Mouse (Mus musculus): Measurements from ENCODE around the gene Pola1. TPM values are rescaled to one million over a fixed set of nuclear protein-coding genes. Genes with fewer than 3 reads are reported as not detected.
"Not testable (repeated sequence)": the region's sequence is repeated elsewhere in the genome, so short reads cannot be mapped to it uniquely, and the experiment has no call there.

Pola1 gene
- polyA plus RNA-seq, 1 experiment, result 2.2 TPM

DNA sequence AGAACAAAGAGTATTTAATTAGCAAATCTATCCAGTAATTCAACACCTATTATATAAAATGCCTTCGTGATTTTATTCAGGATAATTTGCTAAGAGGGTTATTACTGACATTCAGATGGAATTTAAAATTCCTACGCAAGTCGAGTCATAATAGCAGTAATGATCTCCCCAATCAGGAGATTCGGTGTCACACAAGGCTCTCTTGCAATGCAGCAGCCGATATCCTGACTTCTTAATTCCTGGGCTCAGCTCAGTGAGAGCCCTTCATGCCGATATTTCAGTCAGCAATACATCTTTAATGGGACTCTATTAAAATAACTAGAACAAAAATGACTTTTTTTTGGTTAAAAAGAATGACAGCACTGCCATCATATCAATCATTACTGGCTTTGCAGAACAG lies 134.4 kb downstream of the Pola1 start:
- TF ChIP-seq FLI1 (IDR thresholded peaks at IDR 0.05; ENCODE audit: low read length), result no peak
- no peaks in the 10 kb centered on the region for H3K9me3 ChIP-seq

DNA sequence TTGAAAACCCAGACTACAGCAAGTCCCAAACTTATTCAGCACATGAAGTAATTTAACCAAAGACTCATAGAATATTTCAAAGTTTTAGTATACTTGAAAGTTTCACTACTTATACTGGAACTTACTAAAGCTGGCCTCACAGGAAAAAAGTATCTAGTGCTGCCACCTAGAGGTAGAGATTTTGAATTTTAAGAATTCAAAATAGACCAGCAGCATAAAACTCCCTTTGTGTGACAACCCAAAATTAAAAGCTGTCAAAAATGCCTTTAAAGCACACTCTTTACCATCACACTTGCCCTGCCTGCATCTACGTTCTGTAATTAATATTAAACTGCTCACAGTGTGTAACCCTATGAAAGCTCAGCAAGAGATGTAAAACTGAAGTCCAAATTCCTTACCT lies 166.2 kb downstream of the Pola1 start:
- H3K9me3 ChIP-seq, result no peaks in the 10 kb centered on the region
- H3K4me3 ChIP-seq (replicated peaks), result no peak overlapping the region
- no peaks in the 10 kb centered on the region for H3K27me3 ChIP-seq (replicated peaks)
- H3K36me3 ChIP-seq (replicated peaks; ENCODE audit: low read length), result no peaks in the 10 kb centered on the region
- TF ChIP-seq GATA1 (IDR thresholded peaks at IDR 0.05; ENCODE audit: borderline replicate concordance, low read length) (no peak), FLI1 (IDR thresholded peaks at IDR 0.05; ENCODE audit: low read length) (no peak)
- H3K4me1 ChIP-seq, result no peaks in the 10 kb centered on the region

More for the DNA sequence above, 134.4 kb downstream of the Pola1 start:
- Histone ChIP-seq H3K4me3 (replicated peaks) (no peak overlapping the region), H3K27me3 (replicated peaks) (no peaks in the 10 kb centered on the region), H3K36me3 (replicated peaks; ENCODE audit: low read length) (no peaks in the 10 kb centered on the region), H3K4me1 (peaks cover 3% of the 10 kb centered on the region; the same call in 1 of the 2 replicates)

DNA sequence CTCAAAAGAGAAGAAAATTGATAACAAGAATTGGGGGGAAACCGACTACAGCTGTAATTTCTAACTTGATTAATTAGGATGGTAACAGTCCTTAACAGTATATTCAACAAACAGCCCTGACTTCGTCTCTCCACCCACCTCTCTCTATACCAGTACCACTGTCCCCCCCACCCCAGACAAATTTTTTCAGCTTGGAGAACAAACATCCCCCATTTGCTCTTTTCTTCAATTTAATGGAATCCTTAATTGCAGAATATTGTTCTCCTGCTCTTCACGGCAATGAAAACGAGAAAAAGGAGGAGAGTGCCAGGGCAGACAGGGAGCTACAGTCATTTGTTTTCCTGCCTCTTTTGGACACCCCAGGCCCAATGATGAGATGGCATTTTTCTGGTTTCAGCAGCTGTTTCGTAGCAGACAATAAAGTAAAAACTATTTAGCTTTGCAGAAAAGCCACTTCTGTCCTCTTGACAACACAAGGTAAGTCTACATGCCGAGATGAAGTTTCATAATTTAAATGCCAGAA lies 202.2 kb downstream of the Pola1 start:
- no peaks in the 10 kb centered on the region for H3K9me3 ChIP-seq
- H3K4me3 ChIP-seq (replicated peaks), result no peak overlapping the region
- H3K36me3 ChIP-seq (replicated peaks; ENCODE audit: low read length), result no peaks in the 10 kb centered on the region
- TF ChIP-seq FLI1 (IDR thresholded peaks at IDR 0.05; ENCODE audit: low read length), result no peak
- TF ChIP-seq GATA1 (IDR thresholded peaks at IDR 0.05; ENCODE audit: borderline replicate concordance, low read length), result no peak
- no peaks in the 10 kb centered on the region for H3K4me1 ChIP-seq
- no peaks in the 10 kb centered on the region for H3K27me3 ChIP-seq (replicated peaks)

DNA sequence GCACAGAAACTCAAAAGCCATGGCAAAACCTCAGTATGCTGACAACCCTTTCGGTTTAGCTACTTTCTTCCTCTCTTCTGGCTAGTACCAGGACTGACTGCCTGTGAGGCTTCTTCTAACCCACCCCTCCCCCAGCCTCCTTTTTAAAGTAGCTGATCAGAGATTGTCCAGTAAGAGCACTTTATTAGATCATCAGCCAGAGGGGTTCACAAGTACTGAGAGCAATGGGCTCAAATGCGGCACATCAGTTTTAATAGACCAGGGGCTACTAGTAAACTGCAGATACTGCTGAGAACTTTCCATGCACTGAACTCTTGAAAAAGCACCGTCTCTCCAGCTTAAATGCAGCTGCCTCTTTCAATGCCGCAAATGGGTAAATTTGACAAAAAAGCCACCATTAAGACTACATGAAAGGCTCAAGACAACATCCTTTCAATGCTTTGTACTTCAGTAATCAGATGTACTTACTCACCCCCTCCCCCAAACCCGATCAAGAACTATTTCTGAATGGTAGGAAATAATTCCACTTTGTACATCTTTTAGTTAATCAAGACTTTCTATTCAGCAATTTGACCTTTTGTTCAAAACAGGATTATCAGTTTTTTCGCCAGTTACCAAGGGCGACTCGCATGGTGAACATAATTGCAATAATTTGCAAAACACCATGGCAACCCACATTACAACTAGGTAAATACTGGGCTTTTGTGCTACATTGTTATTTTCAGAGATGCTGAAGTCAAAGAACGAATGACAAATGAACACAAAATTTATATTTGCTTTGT lies 202.8 kb downstream of the Pola1 start:
- no peaks in the 10 kb centered on the region for H3K9me3 ChIP-seq
- no peak overlapping the region for H3K4me3 ChIP-seq (replicated peaks)
- TF ChIP-seq GATA1 (IDR thresholded peaks at IDR 0.05; ENCODE audit: borderline replicate concordance, low read length) (no peak), FLI1 (IDR thresholded peaks at IDR 0.05; ENCODE audit: low read length) (no peak)
- H3K36me3 ChIP-seq (replicated peaks; ENCODE audit: low read length), result no peaks in the 10 kb centered on the region
- no peaks in the 10 kb centered on the region for H3K27me3 ChIP-seq (replicated peaks)
- H3K4me1 ChIP-seq, result no peaks in the 10 kb centered on the region

DNA sequence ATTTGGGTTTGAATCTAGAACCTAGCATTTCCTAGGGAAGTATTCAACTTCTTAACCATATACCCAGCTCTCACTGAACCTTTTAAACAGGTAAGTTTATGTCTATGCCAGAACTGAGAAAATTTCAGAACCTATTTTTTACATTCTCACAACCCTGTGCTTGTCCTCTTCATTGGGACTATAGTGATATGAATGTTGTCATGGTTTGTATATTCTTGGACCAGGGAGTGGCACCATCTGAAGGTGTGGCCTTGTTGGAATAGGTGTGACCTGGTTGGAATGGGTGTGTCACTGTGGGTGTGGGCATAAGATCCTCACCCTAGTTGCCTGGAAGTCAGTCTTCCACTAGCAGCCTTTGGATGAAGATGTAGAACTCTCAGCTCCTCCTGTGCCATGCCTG lies 231.1 kb downstream of the Pola1 start:
- not testable (repeated sequence) for H3K9me3 ChIP-seq

DNA sequence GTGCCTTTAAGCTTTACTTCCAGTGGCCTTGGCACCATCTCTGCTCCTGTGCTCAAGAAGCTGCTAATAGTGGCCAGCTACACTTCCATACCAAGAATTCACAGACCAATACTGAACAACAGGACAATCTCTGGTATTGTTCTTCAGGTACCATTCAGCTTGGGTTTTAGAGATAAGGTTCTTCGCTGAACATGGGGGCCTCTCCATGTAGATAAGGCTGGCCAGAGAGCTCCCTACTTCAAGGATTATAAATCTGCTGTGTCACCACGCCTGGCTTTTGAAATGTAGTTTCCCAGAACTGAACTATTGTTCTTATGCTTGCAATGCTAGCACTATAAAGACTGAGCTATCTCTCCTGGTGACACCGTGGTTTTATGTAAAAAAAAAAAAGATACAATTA lies 234.9 kb downstream of the Pola1 start:
- TF ChIP-seq GATA1 (IDR thresholded peaks at IDR 0.05; ENCODE audit: borderline replicate concordance, low read length), result no peak
- no peak for TF ChIP-seq FLI1 (IDR thresholded peaks at IDR 0.05; ENCODE audit: low read length)
- Histone ChIP-seq H3K4me3 (replicated peaks) (no peak overlapping the region), H3K9me3 (no peaks in the 10 kb centered on the region), H3K27me3 (replicated peaks) (no peaks in the 10 kb centered on the region), H3K36me3 (replicated peaks; ENCODE audit: low read length) (no peaks in the 10 kb centered on the region), H3K4me1 (no peaks in the 10 kb centered on the region; the same call in 1 of the 2 replicates)

More for the DNA sequence above, 231.1 kb downstream of the Pola1 start:
- not testable (repeated sequence) for H3K4me1 ChIP-seq; H3K4me3 ChIP-seq (replicated peaks); H3K27me3 ChIP-seq (replicated peaks); H3K36me3 ChIP-seq (replicated peaks; ENCODE audit: low read length)

DNA sequence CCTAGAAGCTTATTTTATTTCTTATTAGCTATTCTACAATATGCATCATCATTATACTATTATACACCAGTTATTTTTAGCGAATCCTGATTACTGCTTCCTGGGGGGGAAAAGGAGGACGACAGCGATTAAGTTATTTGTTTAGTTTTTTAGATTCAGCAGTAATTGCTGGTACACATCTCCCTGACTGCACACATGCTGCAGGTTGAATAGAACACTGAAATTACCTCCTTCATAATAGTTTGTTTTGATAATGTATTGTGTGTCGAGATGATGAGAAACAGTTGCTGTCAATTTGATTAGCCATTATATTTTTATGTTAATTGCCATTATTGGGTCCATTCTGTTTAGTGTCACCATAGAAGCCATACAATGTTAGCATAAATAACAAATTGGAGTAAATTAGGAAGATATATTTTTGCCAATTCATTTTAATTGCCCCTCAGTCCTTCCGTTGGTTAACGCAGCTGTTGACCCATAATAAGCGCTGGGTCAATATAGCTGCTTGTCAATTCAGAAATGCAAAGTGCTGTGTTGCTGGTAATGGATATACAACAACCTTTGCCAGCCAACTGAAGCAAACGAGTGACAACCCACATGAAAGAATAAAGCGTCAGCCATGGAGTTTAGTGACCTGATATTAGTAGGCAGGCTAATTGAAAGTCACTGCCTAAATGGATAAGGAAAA lies 254.5 kb downstream of the Pola1 start:
- Histone ChIP-seq H3K27me3 (replicated peaks) (peaks cover 3% of the 10 kb centered on the region), H3K4me3 (replicated peaks) (no peak overlapping the region), H3K4me1 (no peaks in the 10 kb centered on the region), H3K9me3 (no peaks in the 10 kb centered on the region), H3K36me3 (replicated peaks; ENCODE audit: low read length) (peaks cover 2% of the 10 kb centered on the region)
- no peak for TF ChIP-seq GATA1 (IDR thresholded peaks at IDR 0.05; ENCODE audit: borderline replicate concordance, low read length)

DNA sequence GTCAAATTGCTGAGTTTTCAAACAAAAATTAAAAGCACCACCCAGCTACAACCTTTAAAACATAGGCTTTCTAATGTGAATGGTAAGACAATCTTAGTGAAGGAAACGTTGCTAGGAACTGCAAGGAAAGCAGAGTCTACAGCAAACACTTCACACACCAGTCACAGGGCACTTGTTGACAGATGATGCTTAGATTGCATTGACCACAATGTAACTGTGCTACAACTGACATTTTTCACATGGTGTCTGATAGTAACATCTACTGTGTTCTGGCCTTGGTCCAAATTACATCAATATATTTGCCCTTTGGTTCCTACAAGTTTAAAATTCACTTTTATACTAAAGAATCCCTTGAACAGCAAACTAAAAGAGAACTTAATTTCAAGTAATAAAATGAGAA lies 258.5 kb downstream of the Pola1 start:
- H3K9me3 ChIP-seq, result no peaks in the 10 kb centered on the region
- peaks cover 2% of the 10 kb centered on the region for H3K36me3 ChIP-seq (replicated peaks; ENCODE audit: low read length)
- H3K27me3 ChIP-seq (replicated peaks), result peaks cover 5% of the 10 kb centered on the region
- H3K4me3 ChIP-seq (replicated peaks), result no peak overlapping the region
- TF ChIP-seq FLI1 (IDR thresholded peaks at IDR 0.05; ENCODE audit: low read length) (no peak), GATA1 (IDR thresholded peaks at IDR 0.05; ENCODE audit: borderline replicate concordance, low read length) (no peak)
- no peaks in the 10 kb centered on the region for H3K4me1 ChIP-seq

DNA sequence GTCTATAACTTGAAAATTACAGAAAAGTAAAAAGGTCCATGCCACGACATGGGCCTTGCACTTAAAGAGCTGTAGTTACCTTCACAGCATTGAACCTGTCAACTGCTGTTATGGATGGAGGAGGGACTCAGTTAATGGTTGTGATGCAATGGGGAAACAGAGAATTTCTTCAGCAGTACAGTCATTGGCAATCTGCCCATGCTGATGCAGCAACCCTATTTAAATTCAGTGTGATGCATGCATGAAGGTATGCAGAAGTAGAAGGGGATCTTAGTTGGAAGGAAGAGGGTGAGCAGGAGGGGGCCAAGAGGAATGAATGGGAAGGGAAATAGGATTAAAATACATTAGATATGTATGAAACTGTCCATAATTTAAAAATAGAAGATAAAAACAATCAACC lies 262.2 kb downstream of the Pola1 start:
- TF ChIP-seq GATA1 (IDR thresholded peaks at IDR 0.05; ENCODE audit: borderline replicate concordance, low read length) (no peak), FLI1 (IDR thresholded peaks at IDR 0.05; ENCODE audit: low read length) (no peak)
- Histone ChIP-seq H3K4me1 (no peaks in the 10 kb centered on the region), H3K4me3 (replicated peaks) (no peak overlapping the region), H3K36me3 (replicated peaks; ENCODE audit: low read length) (no peaks in the 10 kb centered on the region), H3K9me3 (no peaks in the 10 kb centered on the region), H3K27me3 (replicated peaks) (peaks cover 3% of the 10 kb centered on the region)

DNA sequence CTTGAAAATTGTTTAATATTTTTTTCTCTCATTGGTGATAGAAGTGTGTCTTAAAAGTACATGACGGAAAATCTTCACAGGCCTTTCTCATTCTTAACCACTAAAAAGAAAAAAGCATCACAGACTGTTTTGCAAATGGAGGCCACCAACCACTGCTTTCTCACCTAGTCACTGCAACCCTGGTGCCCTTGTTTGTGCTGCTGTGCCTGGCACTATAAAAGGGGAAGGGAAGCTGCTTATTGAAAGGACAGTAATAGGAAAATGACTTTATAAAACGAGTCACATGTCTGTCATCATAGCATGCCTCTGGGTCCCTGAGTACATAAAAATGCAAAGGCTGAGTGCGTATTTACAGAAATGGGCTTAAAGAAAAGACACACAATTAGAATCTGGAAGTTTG lies 263.7 kb downstream of the Pola1 start:
- Histone ChIP-seq H3K4me1 (no peaks in the 10 kb centered on the region), H3K4me3 (replicated peaks) (no peak overlapping the region), H3K36me3 (replicated peaks; ENCODE audit: low read length) (no peaks in the 10 kb centered on the region), H3K9me3 (no peaks in the 10 kb centered on the region), H3K27me3 (replicated peaks) (peaks cover 2% of the 10 kb centered on the region)
- TF ChIP-seq FLI1 (IDR thresholded peaks at IDR 0.05; ENCODE audit: low read length), result no peak
- no peak for TF ChIP-seq GATA1 (IDR thresholded peaks at IDR 0.05; ENCODE audit: borderline replicate concordance, low read length)

Data from megakaryocyte, embryonic 14.5 days (primary cell).